Mouse (Mus musculus): Measurements from ENCODE around the gene Myh4.

GRCm38 (mm10) chr11:67229946-67230345 lies 7.9 kb upstream of the Myh4 start:
- no peak for TF ChIP-seq CTCF (IDR thresholded peaks at IDR 0.05; ENCODE audit: extremely low read depth, insufficient read depth, insufficient read length, insufficient replicate concordance)
- TF ChIP-seq POLR2A (IDR thresholded peaks at IDR 0.05; ENCODE audit: low read depth, low read length), result no peak

All from spleen, adult 2 months (tissue).